8 mouse cellular contexts compared by ENCODE assay signal in the genomic region with DNA sequence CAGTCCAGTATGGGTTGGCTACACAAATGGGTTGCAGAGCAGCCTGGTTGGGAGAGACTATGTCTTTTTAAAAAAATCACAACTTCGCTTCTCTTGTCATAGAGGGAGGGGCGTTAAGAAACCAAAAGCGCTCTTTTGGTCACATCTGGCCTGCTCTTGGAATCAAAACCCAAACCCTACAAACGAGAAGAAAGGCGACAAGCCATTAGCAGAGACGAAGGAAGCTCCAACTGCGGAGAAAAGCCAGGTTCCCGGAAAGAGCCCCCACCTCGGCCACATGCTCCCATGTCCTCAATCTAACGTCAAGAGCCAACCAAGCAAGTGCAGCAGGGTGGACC. TPM values are rescaled to one million over a fixed set of nuclear protein-coding genes. Genes with fewer than 3 reads are reported as not detected.
DNase-seq lines count a peak whose midpoint lies in the region; ATAC-seq lines count a peak whose summit lies in the region.

No protein-coding gene starts in this region.

- peak overlapping the region; percentile 65 for H3K4me2 ChIP-seq in heart, embryonic 15.5 days
- H3K4me2 ChIP-seq in hindbrain, embryonic 11.5 days (replicated peaks; ENCODE audit: low read depth, low read length), result peak overlapping the region; percentile 70
- H3K4me2 ChIP-seq in midbrain, embryonic 13.5 days (replicated peaks), result peak overlapping the region; percentile 81

- H3K9ac ChIP-seq in heart, embryonic 15.5 days, result peak overlapping the region; percentile 94
- peak overlapping the region; percentile 92 for H3K9ac ChIP-seq in hindbrain, embryonic 11.5 days (ENCODE audit: low read depth, low read length)
- H3K9ac ChIP-seq in midbrain, embryonic 13.5 days (replicated peaks), result peak overlapping the region; percentile 93

- peak overlapping the region; percentile 100 for H3K4me3 ChIP-seq in heart, embryonic 15.5 days
- H3K4me3 ChIP-seq in hindbrain, embryonic 11.5 days (ENCODE audit: low read depth, low read length), result peak overlapping the region; percentile 97
- peak overlapping the region; percentile 98 for H3K4me3 ChIP-seq in midbrain, embryonic 13.5 days (replicated peaks)

- DNase-seq in heart, postnatal 36 days, result no peak
- no peak for DNase-seq in hindbrain, embryonic 11.5 days (ENCODE audit: low spot score)
- DNase-seq in layer of hippocampus, adult 9-11 months, result no peak
- no peak for DNase-seq in urinary bladder, postnatal 10 days (ENCODE audit: low spot score)
- DNase-seq in gastrocnemius, postnatal 4 days (ENCODE audit: low spot score in 2 of 2), result no peak

- intact Hi-C loops in heart, postnatal 36 days (cut with DNase I), result loop anchor here (5.0 kb wide), 1 partner anchor 212 kb away; no protein-coding TSS in a partner anchor

- ATAC-seq in heart, embryonic 15.5 days (replicated peaks; ENCODE audit: insufficient number of reproducible peaks, insufficient read depth, low FRiP score, low read depth), result no peak
- peak; percentile 11 for ATAC-seq in activated CD4-positive, CD25-positive, alpha-beta regulatory T cell, adult 4 months
- no peak for ATAC-seq in hindbrain, embryonic 11.5 days (ENCODE audit: low FRiP score)
- no peak for ATAC-seq in midbrain, embryonic 13.5 days

- under 1% methylated on average over 10 of the region's 10 CpGs for WGBS in heart, embryonic 15.5 days
- under 1% methylated on average over 10 of the region's 10 CpGs for WGBS in hindbrain, embryonic 11.5 days
- 1% methylated on average over 10 of the region's 10 CpGs for WGBS in midbrain, embryonic 13.5 days

- H3K27ac ChIP-seq in heart, embryonic 15.5 days, result peak overlapping the region; percentile 99
- H3K27ac ChIP-seq in hindbrain, embryonic 11.5 days (ENCODE audit: low read depth, low read length), result peak overlapping the region; percentile 94
- peak overlapping the region; percentile 92 for H3K27ac ChIP-seq in midbrain, embryonic 13.5 days

- H3K4me1 ChIP-seq in heart, embryonic 15.5 days (replicated peaks), result peaks cover 18% of the 10 kb centered on the region
- H3K4me1 ChIP-seq in hindbrain, embryonic 11.5 days (replicated peaks; ENCODE audit: control insufficient read depth, insufficient read depth, low read length), result no peaks in the 10 kb centered on the region
- peaks cover 35% of the 10 kb centered on the region for H3K4me1 ChIP-seq in midbrain, embryonic 13.5 days (replicated peaks)

- H3K27me3 ChIP-seq in heart, embryonic 15.5 days, result no peaks in the 10 kb centered on the region
- no peaks in the 10 kb centered on the region for H3K27me3 ChIP-seq in hindbrain, embryonic 11.5 days (ENCODE audit: control insufficient read depth, insufficient read depth, low read length)
- H3K27me3 ChIP-seq in midbrain, embryonic 13.5 days, result no peaks in the 10 kb centered on the region

- H3K36me3 ChIP-seq in heart, embryonic 15.5 days, result peaks cover 14% of the 10 kb centered on the region; the same call in 1 of the 2 replicates
- H3K36me3 ChIP-seq in hindbrain, embryonic 11.5 days (ENCODE audit: control insufficient read depth, insufficient read depth, low read length), result 0 out of 2 replicates have a peak, but pooled peaks cover 4% of the 10 kb centered on the region
- H3K36me3 ChIP-seq in midbrain, embryonic 13.5 days, result peaks cover 20% of the 10 kb centered on the region

- H3K9me3 ChIP-seq in heart, embryonic 15.5 days (replicated peaks), result no peaks in the 10 kb centered on the region
- H3K9me3 ChIP-seq in hindbrain, embryonic 11.5 days (ENCODE audit: control insufficient read depth, low read length), result no peaks in the 10 kb centered on the region
- no peaks in the 10 kb centered on the region for H3K9me3 ChIP-seq in midbrain, embryonic 13.5 days

RNA-seq across cellular contexts. Expression of a gene that starts 1.2 kb away (rescaled TPM):
- polyA plus RNA-seq in heart, embryonic 15.5 days (2015; fragmentation: Nextera tagmentation; extraction: Ambion mirVana), result 25.3 and 29.5 TPM in 2 replicates
- total RNA-seq in heart, postnatal 36 days (2021), result 10 to 100 TPM; 40.9 to 45.6 TPM
- 10 to 100 TPM; 51.6 to 75.1 TPM for polyA plus RNA-seq in activated CD4-positive, CD25-positive, alpha-beta regulatory T cell, adult 4 months (2017; shearing (Covaris generic))
- polyA plus RNA-seq in hindbrain, embryonic 11.5 days (2014; fragmentation: Nextera tagmentation; extraction: Ambion mirVana), result 38.7 and 45.0 TPM in 2 replicates
- polyA plus RNA-seq in midbrain, embryonic 13.5 days (2015; fragmentation: Nextera tagmentation; extraction: Ambion mirVana), result 32.9 and 38.1 TPM in 2 replicates
- 10 to 100 TPM; 53.7 to 54.1 TPM for total RNA-seq in gastrocnemius, postnatal 4 days (2021)

RNA-seq across cellular contexts. Expression of a gene that starts 8.8 kb away (rescaled TPM):
- 16.0 and 23.8 TPM in 2 replicates for polyA plus RNA-seq in heart, embryonic 15.5 days (2015; fragmentation: Nextera tagmentation; extraction: Ambion mirVana)
- total RNA-seq in heart, postnatal 36 days (2021), result 10 to 100 TPM; 17.0 to 17.1 TPM
- 10 to 100 TPM; 22.1 to 22.9 TPM for polyA plus RNA-seq in activated CD4-positive, CD25-positive, alpha-beta regulatory T cell, adult 4 months (2017; shearing (Covaris generic))
- polyA plus RNA-seq in hindbrain, embryonic 11.5 days (2014; fragmentation: Nextera tagmentation; extraction: Ambion mirVana), result 44.1 and 51.7 TPM in 2 replicates
- polyA plus RNA-seq in midbrain, embryonic 13.5 days (2015; fragmentation: Nextera tagmentation; extraction: Ambion mirVana), result 34.1 and 37.1 TPM in 2 replicates
- total RNA-seq in gastrocnemius, postnatal 4 days (2021), result 10 to 100 TPM; 39.9 to 44.8 TPM
